Mouse (Mus musculus) midbrain, embryonic 11.5 days (tissue): ENCODE results near the gene Tcta. TPM values are rescaled to one million over a fixed set of nuclear protein-coding genes. Genes with fewer than 3 reads are reported as not detected.

Source experiments
- ATAC-seq: fragments of 200-750 bp; cut with Nextera tagmentation; 2 replicates; pipeline ENCODE4 v1.8.0; 2017; ENCODE audit warnings: moderate TSS enrichment, moderate library complexity; ENCODE audit not compliant: low FRiP score
- DNase-seq: peaks from one replicate; pipeline ENCODE4 v3.0.0; 2015; ENCODE audit warnings: low spot score; ENCODE audit errors: missing footprints
- H3K27ac ChIP-seq: fragments of 300-500 bp; sonication (generic); 2 replicates; pipeline ENCODE4 v1.5.1; 2014; ENCODE audit warnings: low read depth, low read length
- H3K27me3 ChIP-seq: fragments of 300-500 bp; sonication (generic); 2 replicates; pipeline ENCODE4 v1.6.1; 2014; ENCODE audit warnings: mild to moderate bottlenecking, low read length, moderate library complexity, mixed read lengths; ENCODE audit not compliant: control insufficient read depth, insufficient read depth
- H3K36me3 ChIP-seq: fragments of 300-500 bp; sonication (generic); 2 replicates; pipeline ENCODE4 v1.6.1; 2014; ENCODE audit warnings: mild to moderate bottlenecking, low read length, moderate library complexity, mixed read lengths; ENCODE audit not compliant: control insufficient read depth, insufficient read depth
- H3K4me1 ChIP-seq: fragments of 300-500 bp; sonication (generic); 2 replicates; pipeline ENCODE4 v1.6.1; 2014; ENCODE audit warnings: low read length; ENCODE audit not compliant: control insufficient read depth, insufficient read depth
- H3K4me2 ChIP-seq: fragments of 300-500 bp; sonication (generic); 2 replicates; pipeline ENCODE4 v1.6.1; 2014; ENCODE audit warnings: mild to moderate bottlenecking, moderate library complexity
- H3K4me3 ChIP-seq: fragments of 300-500 bp; sonication (generic); 2 replicates; pipeline ENCODE4 v1.5.1; 2014; ENCODE audit warnings: low read depth, low read length
- H3K9ac ChIP-seq: fragments of 300-500 bp; sonication (generic); 2 replicates; pipeline ENCODE4 v1.6.1; 2014; ENCODE audit warnings: low read length
- H3K9me3 ChIP-seq: fragments of 300-500 bp; sonication (generic); 2 replicates; pipeline ENCODE4 v1.6.1; 2016; ENCODE audit warnings: low read length; ENCODE audit not compliant: control insufficient read depth
- WGBS: fragments of 180-500 bp; shearing (Covaris S2); extraction: QIAGEN DNeasy Blood & Tissue Kit; methylation state at CpG from one replicate; pipeline ENCODE4 v1.1.7; 2014; 5-methylcytosine and 5-hydroxymethylcytosine counted together
- polyA plus RNA-seq: library from polyadenylated mRNA; unstranded; fragments of >200 nt; fragmentation: Nextera tagmentation; extraction: Ambion mirVana; gene quantifications from 2 replicates; pipeline ENCODE4 v1.2.1, GENCODE M21; 2014

Gene Tcta
- polyA plus RNA-seq, 1 experiment from 2014 or later = 30.8 TPM

DNA sequence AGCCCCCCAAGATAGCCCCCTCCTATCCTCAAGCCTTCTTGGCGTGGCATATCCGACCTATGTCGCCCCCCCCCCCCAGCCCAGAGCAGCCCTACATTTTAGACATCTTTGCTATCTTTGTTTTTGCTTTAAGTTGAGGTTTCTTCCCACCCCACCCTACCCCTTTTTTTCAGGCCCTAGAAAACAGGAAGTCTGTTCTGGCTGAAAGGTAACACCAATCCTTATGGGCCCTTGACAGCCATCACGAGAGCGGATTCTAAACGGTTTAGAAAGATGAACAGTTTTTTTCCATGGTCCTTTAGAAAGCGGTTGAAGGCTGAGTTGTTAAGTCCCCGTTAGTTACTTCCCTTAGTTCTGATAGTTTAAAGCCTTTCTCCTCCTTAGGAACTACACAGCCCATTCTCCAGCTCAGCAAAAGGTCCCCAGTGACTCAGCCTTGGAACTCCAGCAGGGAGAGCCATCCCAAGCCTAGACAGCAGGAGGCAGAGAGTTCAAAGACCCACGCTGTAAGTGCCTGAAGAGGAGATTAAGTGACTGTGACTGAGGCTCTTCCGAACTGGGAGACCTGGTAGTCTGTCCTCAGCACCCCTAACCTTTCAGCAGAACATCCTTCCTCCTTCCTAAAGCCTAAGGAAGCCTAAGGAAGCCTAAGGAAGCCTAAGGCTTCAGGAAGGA, 39.6 kb downstream of the Tcta start:
- no peaks in the 10 kb centered on the region for H3K9me3 ChIP-seq
- H3K4me3 ChIP-seq = no peak overlapping the region
- no peaks in the 10 kb centered on the region for H3K36me3 ChIP-seq
- WGBS = 60% methylated on average over 10 of the region's 10 CpGs
- no peak for DNase-seq
- no peak overlapping the region for H3K9ac ChIP-seq
- no peak overlapping the region for H3K4me2 ChIP-seq
- H3K27me3 ChIP-seq = no peaks in the 10 kb centered on the region
- ATAC-seq = no peak
- peaks cover 16% of the 10 kb centered on the region for H3K4me1 ChIP-seq
- H3K27ac ChIP-seq = no peak overlapping the region

- Histone ChIP-seq H3K9ac (peak overlapping the region; percentile 63), H3K27ac (peak overlapping the region; percentile 60; the same call in 1 of the 2 replicates), H3K36me3 (no peaks in the 10 kb centered on the region), H3K4me3 (peak overlapping the region; percentile 96), H3K9me3 (no peaks in the 10 kb centered on the region), H3K4me1 (peaks cover 16% of the 10 kb centered on the region), H3K4me2 (peak overlapping the region; percentile 86), H3K27me3 (no peaks in the 10 kb centered on the region)
- ATAC-seq (no peak), DNase-seq (peak; percentile 85)
- 16% methylated on average over 10 of the region's 10 CpGs for WGBS
Measured at GRCm38 (mm10) chr9:108264191-108264921, 41.6 kb downstream of the Tcta start.

- Histone ChIP-seq H3K27ac (peak within 1 kb of the TSS; percentile 84), H3K4me1 (peaks cover 16% of the 10 kb centered on the region), H3K27me3 (no peaks in the 10 kb centered on the region), H3K36me3 (no peaks in the 10 kb centered on the region), H3K4me2 (peak within 1 kb of the TSS; percentile 86), H3K4me3 (peak within 1 kb of the TSS; percentile 96), H3K9me3 (no peaks in the 10 kb centered on the region), H3K9ac (peak within 1 kb of the TSS; percentile 93)
- under 1% methylated on average over 47 of the region's 71 CpGs for WGBS
- ATAC-seq (peak; percentile 98), DNase-seq (peak; percentile 100)
Measured at GRCm38 (mm10) chr9:108263690-108264190, 42.2 kb downstream of the Tcta start, which contains the start of gene Dag1. Gene Dag1 (minus strand): TSS chr9:108263958.

- peak overlapping the region; percentile 93 for H3K9ac ChIP-seq
- peak overlapping the region; percentile 96 for H3K4me3 ChIP-seq
- ATAC-seq (no peak; the same call in 1 of the 2 replicates), DNase-seq (no peak)
- no peaks in the 10 kb centered on the region for H3K27me3 ChIP-seq
- no peaks in the 10 kb centered on the region for H3K36me3 ChIP-seq
- H3K9me3 ChIP-seq = no peaks in the 10 kb centered on the region
- H3K4me2 ChIP-seq = peak overlapping the region; percentile 86
- H3K4me1 ChIP-seq = peaks cover 16% of the 10 kb centered on the region
- H3K27ac ChIP-seq = peak overlapping the region; percentile 84
- WGBS = under 1% methylated on average over 61 of the region's 62 CpGs
Measured at GRCm38 (mm10) chr9:108263131-108263681, 42.8 kb downstream of the Tcta start.

DNA sequence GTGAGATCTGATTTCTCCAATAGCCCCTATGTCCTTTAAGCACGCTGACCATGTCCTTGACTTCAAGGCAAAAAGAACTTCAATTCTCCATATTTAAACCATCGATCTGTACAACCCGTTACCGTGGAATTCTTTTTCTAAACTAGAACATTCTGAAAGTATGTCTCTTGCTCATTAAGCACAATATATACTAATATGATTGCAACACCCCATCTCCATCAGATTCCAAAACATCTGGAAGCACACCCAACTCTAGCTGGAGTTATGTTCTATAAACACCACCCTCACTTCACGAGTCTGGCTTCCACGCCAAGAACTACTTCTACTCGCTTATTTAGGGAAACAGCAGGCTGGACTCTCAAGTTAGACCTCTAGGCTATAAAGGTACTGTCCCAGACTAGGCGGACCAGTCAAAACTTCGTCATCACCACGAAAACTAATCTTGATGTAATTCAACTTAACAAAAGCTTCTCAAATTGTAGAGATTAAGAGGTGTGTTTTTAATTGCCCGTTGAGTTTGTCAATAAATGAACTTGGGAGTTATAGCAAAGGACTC, 43.4 kb downstream of the Tcta start:
- 47% methylated on average over 11 of the region's 11 CpGs for WGBS
- ATAC-seq (no peak), DNase-seq (no peak)
- H3K9ac ChIP-seq = peak overlapping the region; percentile 93
- peaks cover 16% of the 10 kb centered on the region for H3K4me1 ChIP-seq
- peak overlapping the region; percentile 86 for H3K4me2 ChIP-seq
- no peaks in the 10 kb centered on the region for H3K9me3 ChIP-seq
- H3K4me3 ChIP-seq = peak overlapping the region; percentile 96
- no peak overlapping the region for H3K27ac ChIP-seq
- no peaks in the 10 kb centered on the region for H3K27me3 ChIP-seq
- no peaks in the 10 kb centered on the region for H3K36me3 ChIP-seq

DNA sequence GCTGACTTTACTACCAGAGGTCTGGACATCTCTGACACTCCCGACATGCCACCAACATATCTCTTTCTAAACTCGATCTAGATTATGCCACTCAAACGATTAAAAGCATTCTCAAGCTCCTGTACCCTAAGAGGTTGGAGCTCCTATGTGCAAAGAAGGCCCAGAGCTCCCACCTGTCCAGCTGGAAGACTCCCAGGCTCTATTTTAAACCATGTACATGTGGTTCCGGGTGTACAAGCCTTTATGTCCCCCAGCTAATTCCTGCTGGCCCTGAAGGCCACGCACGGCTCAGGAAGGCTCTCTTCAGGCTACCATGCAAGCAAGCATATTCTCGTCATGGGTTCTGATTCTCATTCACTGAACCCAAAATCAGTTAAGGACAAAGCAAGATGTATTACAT, 44.1 kb downstream of the Tcta start:
- H3K4me2 ChIP-seq = no peak overlapping the region; the same call in 1 of the 2 replicates
- H3K9ac ChIP-seq = no peak overlapping the region
- H3K36me3 ChIP-seq = no peaks in the 10 kb centered on the region
- no peak overlapping the region for H3K27ac ChIP-seq
- 80% methylated on average over 7 of the region's 7 CpGs for WGBS
- H3K4me1 ChIP-seq = peaks cover 16% of the 10 kb centered on the region
- H3K27me3 ChIP-seq = no peaks in the 10 kb centered on the region
- no peaks in the 10 kb centered on the region for H3K9me3 ChIP-seq
- H3K4me3 ChIP-seq = no peak overlapping the region
- ATAC-seq = no peak
- DNase-seq = no peak

GRCm38 (mm10) chr9:108260526-108260925, 45.4 kb downstream of the Tcta start:
- no peaks in the 10 kb centered on the region for H3K27me3 ChIP-seq
- H3K9ac ChIP-seq = no peak overlapping the region
- ATAC-seq (no peak), DNase-seq (no peak)
- H3K4me2 ChIP-seq = no peak overlapping the region
- WGBS = 89% methylated on average over 4 of the region's 4 CpGs
- H3K4me1 ChIP-seq = peaks cover 16% of the 10 kb centered on the region
- H3K36me3 ChIP-seq = no peaks in the 10 kb centered on the region
- no peak overlapping the region for H3K4me3 ChIP-seq
- no peaks in the 10 kb centered on the region for H3K9me3 ChIP-seq
- no peak overlapping the region for H3K27ac ChIP-seq
